Mouse (Mus musculus): ENCODE measurements around the gene Tln1.

DNA sequence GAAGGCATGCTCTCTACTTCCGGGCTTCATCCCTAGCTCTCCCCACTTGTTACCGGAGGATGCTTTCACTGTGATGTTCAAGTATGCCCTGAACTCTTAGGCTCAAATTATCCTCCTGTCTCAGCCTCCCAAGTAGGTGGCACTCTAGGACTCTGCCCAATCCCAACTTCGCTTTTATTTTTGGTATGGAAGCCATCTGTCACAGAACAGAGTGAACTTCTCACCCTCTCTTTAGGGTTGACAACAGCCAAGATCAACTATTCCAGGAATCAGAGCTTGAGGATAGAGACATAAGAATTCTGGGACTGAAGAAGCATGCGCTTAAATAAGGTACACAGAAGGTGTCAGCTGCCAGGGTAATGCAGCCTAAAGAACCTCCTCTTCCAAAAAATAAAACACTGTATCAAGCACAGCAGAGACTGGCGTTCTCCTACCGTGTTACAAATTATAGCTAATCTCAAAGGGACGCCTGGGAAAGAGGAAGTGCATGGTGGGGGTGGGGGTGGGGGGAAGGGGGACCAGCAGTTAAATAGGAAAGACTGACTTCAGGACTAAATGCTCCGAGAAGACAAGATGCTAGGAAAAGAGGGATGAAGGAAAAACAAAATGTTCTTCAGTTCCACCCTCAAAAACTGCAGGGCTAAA lies 14.9 kb upstream of the Tln1 start:
- TF ChIP-seq POLR2A (IDR thresholded peaks at IDR 0.05; ENCODE audit: borderline replicate concordance, extremely low read depth, low read depth, low read length) = no peak
- no peak for TF ChIP-seq CTCF (IDR thresholded peaks at IDR 0.05; ENCODE audit: insufficient read depth, low read length)
